Mouse (Mus musculus) forebrain, embryonic 13.5 days (tissue): ENCODE data around the gene Fkbp1a. TPM values are rescaled to one million over a fixed set of nuclear protein-coding genes. Genes with fewer than 3 reads are reported as not detected.

ENCODE experiments used
- ATAC-seq: fragments of 200-750 bp; cut with Nextera tagmentation; 2 replicates; pipeline ENCODE4 v1.8.0; 2017
- H3K27ac ChIP-seq: fragments of 300-500 bp; sonication (generic); 2 replicates; pipeline ENCODE4 v1.5.1; 2015; ENCODE audit warnings: inconsistent platforms, mild to moderate bottlenecking, moderate library complexity
- H3K27me3 ChIP-seq: fragments of 300-500 bp; sonication (generic); 2 replicates; pipeline ENCODE4 v1.6.1; 2015; ENCODE audit warnings: mild to moderate bottlenecking, inconsistent platforms
- H3K36me3 ChIP-seq: fragments of 300-500 bp; sonication (generic); 2 replicates; pipeline ENCODE4 v1.6.1; 2015; ENCODE audit warnings: mild to moderate bottlenecking, inconsistent platforms; ENCODE audit not compliant: poor library complexity, severe bottlenecking
- H3K4me1 ChIP-seq: fragments of 300-500 bp; sonication (generic); 2 replicates; pipeline ENCODE4 v1.6.1; 2015; ENCODE audit warnings: inconsistent platforms
- H3K4me2 ChIP-seq: fragments of 300-500 bp; sonication (generic); 2 replicates; pipeline ENCODE4 v1.6.1; 2015; ENCODE audit warnings: inconsistent platforms, mild to moderate bottlenecking, moderate library complexity
- H3K4me3 ChIP-seq: fragments of 300-500 bp; sonication (generic); 2 replicates; pipeline ENCODE4 v1.5.1; 2015; ENCODE audit warnings: mild to moderate bottlenecking, inconsistent platforms
- H3K9ac ChIP-seq: fragments of 300-500 bp; sonication (generic); 2 replicates; pipeline ENCODE4 v1.6.1; 2015; ENCODE audit warnings: mild to moderate bottlenecking, inconsistent platforms
- H3K9me3 ChIP-seq: fragments of 300-500 bp; sonication (generic); replicated peaks from 2 replicates; pipeline ENCODE4 v1.6.1; 2016; ENCODE audit warnings: inconsistent platforms
- WGBS: fragments of 180-500 bp; shearing (Covaris S2); methylation state at CpG from one replicate; pipeline ENCODE4 v1.1.7; 2015; 5-methylcytosine and 5-hydroxymethylcytosine counted together
- polyA plus RNA-seq: library from polyadenylated mRNA; unstranded; fragments of >200 nt; fragmentation: Nextera tagmentation; extraction: Ambion mirVana; gene quantifications from 2 replicates; pipeline ENCODE4 v1.2.1, GENCODE M21; 2015

Gene Fkbp1a
- 529 and 558 TPM in 2 replicates for polyA plus RNA-seq

- ATAC-seq, result peak; percentile 97
- H3K36me3 ChIP-seq, result peaks cover 28% of the 10 kb centered on the region
- H3K4me1 ChIP-seq, result peaks cover 37% of the 10 kb centered on the region
- no peaks in the 10 kb centered on the region for H3K27me3 ChIP-seq
- under 1% methylated on average over 80 of the region's 93 CpGs for WGBS
- H3K4me2 ChIP-seq, result peak within 1 kb of the TSS; percentile 82
- peak within 1 kb of the TSS; percentile 94 for H3K9ac ChIP-seq
- H3K27ac ChIP-seq, result peak within 1 kb of the TSS; percentile 90
- H3K9me3 ChIP-seq, result no peaks in the 10 kb centered on the region
- peak within 1 kb of the TSS; percentile 96 for H3K4me3 ChIP-seq
These were observed at the start of gene Fkbp1a for GRCm38 (mm10) chr2:151542323-151543062. Fkbp1a (plus strand) TSS chr2:151542483.

- Histone ChIP-seq H3K4me1 (peaks cover 28% of the 10 kb centered on the region), H3K9me3 (no peaks in the 10 kb centered on the region), H3K4me2 (peak within 1 kb of the TSS; percentile 86), H3K36me3 (peaks cover 27% of the 10 kb centered on the region; the same call in 1 of the 2 replicates), H3K4me3 (peak within 1 kb of the TSS; percentile 95), H3K27me3 (no peaks in the 10 kb centered on the region), H3K9ac (peak within 1 kb of the TSS; percentile 92), H3K27ac (peak within 1 kb of the TSS; percentile 54)
- WGBS, result under 1% methylated on average over 72 of the region's 73 CpGs
- peak; percentile 100 for ATAC-seq
These were observed 48.1 kb upstream of the Fkbp1a start, which contains the start of gene Nsfl1c for GRCm38 (mm10) chr2:151494035-151494803. Nsfl1c (plus strand) TSS chr2:151494182.

GRCm38 (mm10) chr2:151498358-151498757 lies 43.9 kb upstream of the Fkbp1a start:
- Histone ChIP-seq H3K27ac (no peak overlapping the region), H3K9ac (no peak overlapping the region), H3K4me3 (no peak overlapping the region), H3K27me3 (no peaks in the 10 kb centered on the region), H3K36me3 (peaks cover 57% of the 10 kb centered on the region), H3K9me3 (no peaks in the 10 kb centered on the region), H3K4me1 (peaks cover 28% of the 10 kb centered on the region), H3K4me2 (no peak overlapping the region)
- 24% methylated on average over 3 of the region's 3 CpGs for WGBS
- ATAC-seq, result no peak

GRCm38 (mm10) chr2:151500442-151501007 lies 41.8 kb upstream of the Fkbp1a start:
- Histone ChIP-seq H3K9ac (no peak overlapping the region), H3K4me3 (no peak overlapping the region), H3K36me3 (peaks cover 77% of the 10 kb centered on the region), H3K27ac (no peak overlapping the region), H3K4me2 (no peak overlapping the region), H3K9me3 (no peaks in the 10 kb centered on the region), H3K27me3 (no peaks in the 10 kb centered on the region), H3K4me1 (peaks cover 19% of the 10 kb centered on the region; the same call in 1 of the 2 replicates)
- ATAC-seq, result no peak
- WGBS, result 94% methylated on average over 6 of the region's 6 CpGs

- Histone ChIP-seq H3K27me3 (no peaks in the 10 kb centered on the region), H3K27ac (no peak overlapping the region), H3K4me2 (no peak overlapping the region), H3K9ac (no peak overlapping the region), H3K9me3 (no peaks in the 10 kb centered on the region), H3K4me3 (no peak overlapping the region), H3K4me1 (no peaks in the 10 kb centered on the region), H3K36me3 (peaks cover 86% of the 10 kb centered on the region)
- no peak for ATAC-seq
- 85% methylated on average over 4 of the region's 4 CpGs for WGBS
These were observed 38.1 kb upstream of the Fkbp1a start for GRCm38 (mm10) chr2:151504226-151504625.

GRCm38 (mm10) chr2:151512199-151512598 lies 30.1 kb upstream of the Fkbp1a start:
- Histone ChIP-seq H3K27ac (no peak overlapping the region), H3K36me3 (peaks cover 96% of the 10 kb centered on the region), H3K9ac (no peak overlapping the region), H3K4me3 (no peak overlapping the region), H3K4me2 (no peak overlapping the region), H3K9me3 (no peaks in the 10 kb centered on the region), H3K27me3 (no peaks in the 10 kb centered on the region), H3K4me1 (peaks cover 8% of the 10 kb centered on the region; the same call in 1 of the 2 replicates)
- ATAC-seq, result peak; percentile 66; the same call in 1 of the 2 replicates

GRCm38 (mm10) chr2:151513525-151514285 lies 28.6 kb upstream of the Fkbp1a start:
- no peak overlapping the region for H3K9ac ChIP-seq
- H3K4me3 ChIP-seq, result no peak overlapping the region
- H3K4me2 ChIP-seq, result no peak overlapping the region
- H3K4me1 ChIP-seq, result peaks cover 8% of the 10 kb centered on the region; the same call in 1 of the 2 replicates
- WGBS, result 90% methylated on average over 3 of the region's 3 CpGs
- H3K36me3 ChIP-seq, result peaks cover 82% of the 10 kb centered on the region
- no peaks in the 10 kb centered on the region for H3K9me3 ChIP-seq
- no peaks in the 10 kb centered on the region for H3K27me3 ChIP-seq
- no peak for ATAC-seq
- no peak overlapping the region for H3K27ac ChIP-seq

GRCm38 (mm10) chr2:151519000-151519399 lies 23.3 kb upstream of the Fkbp1a start:
- no peak for ATAC-seq
- no peak overlapping the region for H3K4me2 ChIP-seq
- H3K4me3 ChIP-seq, result no peak overlapping the region
- H3K9me3 ChIP-seq, result no peaks in the 10 kb centered on the region
- no peak overlapping the region for H3K9ac ChIP-seq
- no peaks in the 10 kb centered on the region for H3K27me3 ChIP-seq
- peaks cover 50% of the 10 kb centered on the region for H3K36me3 ChIP-seq
- H3K27ac ChIP-seq, result no peak overlapping the region
- 90% methylated on average over 2 of the region's 2 CpGs for WGBS
- H3K4me1 ChIP-seq, result no peaks in the 10 kb centered on the region

- H3K4me2 ChIP-seq, result no peak overlapping the region
- no peak for ATAC-seq
These were observed 17.8 kb upstream of the Fkbp1a start for GRCm38 (mm10) chr2:151524324-151525041.

GRCm38 (mm10) chr2:151525520-151525919 lies 16.8 kb upstream of the Fkbp1a start:
- Histone ChIP-seq H3K27ac (no peak overlapping the region), H3K4me3 (no peak overlapping the region), H3K4me2 (no peak overlapping the region), H3K27me3 (no peaks in the 10 kb centered on the region), H3K4me1 (no peaks in the 10 kb centered on the region), H3K36me3 (peaks cover 9% of the 10 kb centered on the region), H3K9me3 (no peaks in the 10 kb centered on the region), H3K9ac (no peak overlapping the region)
- no peak for ATAC-seq
- WGBS, result 64% methylated on average over 2 of the region's 2 CpGs

More at GRCm38 (mm10) chr2:151524324-151525041, 17.8 kb upstream of the Fkbp1a start:
- no peak overlapping the region for H3K4me3 ChIP-seq
- WGBS, result 73% methylated on average over 4 of the region's 4 CpGs
- no peaks in the 10 kb centered on the region for H3K9me3 ChIP-seq
- H3K9ac ChIP-seq, result no peak overlapping the region
- peaks cover 16% of the 10 kb centered on the region for H3K36me3 ChIP-seq
- H3K27ac ChIP-seq, result no peak overlapping the region
- H3K4me1 ChIP-seq, result no peaks in the 10 kb centered on the region
- no peaks in the 10 kb centered on the region for H3K27me3 ChIP-seq

GRCm38 (mm10) chr2:151528066-151528465 lies 14.2 kb upstream of the Fkbp1a start:
- Histone ChIP-seq H3K4me2 (no peak overlapping the region), H3K27ac (no peak overlapping the region), H3K4me1 (no peaks in the 10 kb centered on the region), H3K4me3 (no peak overlapping the region), H3K9ac (no peak overlapping the region), H3K9me3 (no peaks in the 10 kb centered on the region), H3K27me3 (no peaks in the 10 kb centered on the region), H3K36me3 (no peaks in the 10 kb centered on the region)
- no peak for ATAC-seq
- 88% methylated on average over 1 of the region's 1 CpGs for WGBS
